Mouse (Mus musculus): ENCODE measurements around the gene Gm21778. TPM values are rescaled to one million over a fixed set of nuclear protein-coding genes. Genes with fewer than 3 reads are reported as not detected.
"Not testable (repeated sequence)": the region's sequence is repeated elsewhere in the genome, so short reads cannot be mapped to it uniquely, and the experiment has no call there.

Gm21778 gene
- polyA plus RNA-seq (2016; fragmentation: Nextera tagmentation; extraction: Ambion mirVana), result not detected in 2 replicates

GRCm38 (mm10) chrY:5942160-5942559 is at the start of gene Gm21778:
Gene Gm21778 (plus strand): TSS chrY:5942460.
- not testable (repeated sequence) for H3K4me2 ChIP-seq (replicated peaks); ATAC-seq (ENCODE audit: low FRiP score, low read depth); H3K36me3 ChIP-seq; H3K4me1 ChIP-seq; H3K9me3 ChIP-seq; H3K27ac ChIP-seq; H3K9ac ChIP-seq; H3K4me3 ChIP-seq; H3K27me3 ChIP-seq (replicated peaks)

Other genes with a start within 250 kb of the Gm21778 start
- not detected in 2 replicates for gene Gm20914, start 216.5 kb upstream of the Gm21778 start, polyA plus RNA-seq (2016; fragmentation: Nextera tagmentation; extraction: Ambion mirVana)
- not detected in 2 replicates for gene Gm28171, start 149.1 kb upstream of the Gm21778 start, polyA plus RNA-seq (2016; fragmentation: Nextera tagmentation; extraction: Ambion mirVana)

Measured in neural tube, embryonic 12.5 days (tissue).